Mouse (Mus musculus) forebrain, embryonic 12.5 days (tissue): Measurements from ENCODE around the gene P3h2. TPM values are rescaled to one million over a fixed set of nuclear protein-coding genes. Genes with fewer than 3 reads are reported as not detected.

Source experiments
- ATAC-seq: fragments of 200-750 bp; cut with Nextera tagmentation; 2 replicates; pipeline ENCODE4 v1.8.0; 2017; ENCODE audit warnings: moderate TSS enrichment; ENCODE audit not compliant: low FRiP score
- H3K27ac ChIP-seq: fragments of 300-500 bp; sonication (generic); 2 replicates; pipeline ENCODE4 v1.5.1; 2016; ENCODE audit warnings: mild to moderate bottlenecking
- H3K27me3 ChIP-seq: fragments of 300-500 bp; sonication (generic); 2 replicates; pipeline ENCODE4 v1.6.1; 2016; ENCODE audit warnings: mild to moderate bottlenecking
- H3K36me3 ChIP-seq: fragments of 300-500 bp; sonication (generic); replicated peaks from 2 replicates; pipeline ENCODE4 v1.6.1; 2016; ENCODE audit warnings: mild to moderate bottlenecking
- H3K4me1 ChIP-seq: fragments of 300-500 bp; sonication (generic); 2 replicates; pipeline ENCODE4 v1.6.1; 2016
- H3K4me2 ChIP-seq: fragments of 300-500 bp; sonication (generic); 2 replicates; pipeline ENCODE4 v1.6.1; 2016; ENCODE audit warnings: mild to moderate bottlenecking, moderate library complexity
- H3K4me3 ChIP-seq: fragments of 300-500 bp; sonication (generic); replicated peaks from 2 replicates; pipeline ENCODE4 v1.5.1; 2016; ENCODE audit warnings: mild to moderate bottlenecking
- H3K9ac ChIP-seq: fragments of 300-500 bp; sonication (generic); 2 replicates; pipeline ENCODE4 v1.6.1; 2016; ENCODE audit warnings: mild to moderate bottlenecking
- H3K9me3 ChIP-seq: fragments of 300-500 bp; sonication (generic); 2 replicates; pipeline ENCODE4 v1.6.1; 2016
- WGBS: fragments of 180-500 bp; shearing (Covaris S2); methylation state at CpG from one replicate; pipeline ENCODE4 v1.1.7; 2016; 5-methylcytosine and 5-hydroxymethylcytosine counted together
- polyA plus RNA-seq: library from polyadenylated mRNA; unstranded; fragments of >200 nt; fragmentation: Nextera tagmentation; extraction: Ambion mirVana; gene quantifications from 2 replicates; pipeline ENCODE4 v1.2.1, GENCODE M21; 2016

P3h2 gene
- polyA plus RNA-seq, 1 experiment from 2014 or later, result 2.3 TPM

GRCm38 (mm10) chr16:25942261-25942660 lies 163.3 kb downstream of the P3h2 start:
- Histone ChIP-seq H3K4me3 (no peak overlapping the region), H3K27me3 (no peaks in the 10 kb centered on the region), H3K4me2 (no peak overlapping the region), H3K36me3 (no peaks in the 10 kb centered on the region), H3K9ac (no peak overlapping the region), H3K4me1 (no peaks in the 10 kb centered on the region), H3K9me3 (no peaks in the 10 kb centered on the region), H3K27ac (no peak overlapping the region)
- ATAC-seq, result no peak
- 84% methylated on average over 4 of the region's 4 CpGs for WGBS

DNA sequence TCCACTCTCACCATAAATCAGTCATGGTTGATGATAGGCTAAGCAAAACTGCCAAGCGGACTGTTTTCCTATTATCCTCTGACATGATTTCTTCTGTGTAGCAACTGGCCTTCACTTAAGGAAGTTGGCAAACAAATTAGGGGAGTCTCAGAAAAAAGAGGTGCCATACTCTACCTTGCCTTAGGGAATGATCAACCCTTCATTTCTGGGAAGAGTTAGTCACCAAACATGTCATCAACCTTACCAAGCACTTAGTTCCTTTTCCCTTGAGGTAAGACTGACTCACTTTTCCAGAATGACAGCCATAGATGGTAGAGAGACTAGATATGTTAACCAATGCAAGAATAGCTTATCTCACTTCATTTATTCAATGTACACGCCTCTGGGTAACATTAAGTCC lies 171.4 kb downstream of the P3h2 start:
- Histone ChIP-seq H3K4me3 (no peak overlapping the region), H3K27me3 (no peaks in the 10 kb centered on the region), H3K27ac (no peak overlapping the region), H3K9ac (no peak overlapping the region), H3K36me3 (no peaks in the 10 kb centered on the region), H3K4me2 (no peak overlapping the region), H3K9me3 (no peaks in the 10 kb centered on the region), H3K4me1 (no peaks in the 10 kb centered on the region)
- ATAC-seq, result no peak
- 86% methylated on average over 2 of the region's 2 CpGs for WGBS

DNA sequence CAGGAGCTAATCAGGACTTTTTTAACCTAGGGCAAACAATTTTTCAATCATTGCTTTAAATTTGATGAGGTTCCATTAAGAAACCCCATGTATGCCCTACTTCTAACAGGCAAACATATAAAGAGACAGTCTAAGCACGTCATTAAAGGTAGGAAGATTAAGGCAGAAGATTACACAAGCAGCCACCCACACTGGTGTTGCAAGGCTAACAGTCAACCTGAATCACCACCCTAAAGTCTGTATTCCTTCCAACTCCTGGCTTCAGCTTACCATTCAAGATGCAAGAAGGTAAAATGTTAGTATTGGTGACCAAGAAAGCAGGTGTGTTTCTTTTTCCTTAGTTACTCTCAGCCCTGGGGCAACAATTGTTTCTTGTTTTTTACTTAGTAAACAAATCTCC lies 193.4 kb downstream of the P3h2 start:
- H3K27me3 ChIP-seq, result no peaks in the 10 kb centered on the region
- ATAC-seq, result no peak
- no peaks in the 10 kb centered on the region for H3K9me3 ChIP-seq
- no peaks in the 10 kb centered on the region for H3K36me3 ChIP-seq
- H3K4me2 ChIP-seq, result no peak overlapping the region
- no peak overlapping the region for H3K27ac ChIP-seq
- H3K4me3 ChIP-seq, result no peak overlapping the region
- H3K9ac ChIP-seq, result no peak overlapping the region
- 58% methylated on average over 1 of the region's 1 CpGs for whole genome bisulfite sequencing
- no peaks in the 10 kb centered on the region for H3K4me1 ChIP-seq
